Mouse (Mus musculus): Measurements from ENCODE around the gene Zfp217.
A peak's percentile ranks its signal among the peaks of the same experiment; 100 is the strongest.

The Zfp217 gene

GRCm38 (mm10) chr2:170103341-170103740 lies 44.6 kb downstream of the Zfp217 start:
- no peak for DNase-seq (ENCODE audit: low read depth, low spot score)

DNA sequence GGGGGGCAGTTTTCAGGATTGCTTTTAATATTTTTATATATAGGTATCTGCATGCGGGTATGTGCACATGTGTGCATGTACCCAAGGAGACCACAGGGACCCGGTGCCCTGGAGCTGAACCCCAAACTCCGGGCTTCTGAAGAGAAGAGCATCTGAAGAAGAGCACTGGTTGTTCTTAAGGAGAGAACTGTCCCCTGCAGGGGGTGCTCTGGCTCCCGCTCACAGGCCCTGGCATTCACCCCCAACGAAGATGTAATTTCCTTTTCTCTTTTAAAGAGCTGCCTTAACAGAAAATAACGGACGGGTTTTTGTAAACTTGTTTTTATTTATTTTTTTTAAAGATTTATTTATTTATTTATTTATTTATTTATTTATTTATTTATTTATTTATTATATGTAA lies 46.0 kb downstream of the Zfp217 start:
- DNase-seq (ENCODE audit: low read depth, low spot score), result no peak

- peak; percentile 72 for DNase-seq (ENCODE audit: low read depth, low spot score)
These were observed 46.8 kb downstream of the Zfp217 start for GRCm38 (mm10) chr2:170101132-170101531.

DNA sequence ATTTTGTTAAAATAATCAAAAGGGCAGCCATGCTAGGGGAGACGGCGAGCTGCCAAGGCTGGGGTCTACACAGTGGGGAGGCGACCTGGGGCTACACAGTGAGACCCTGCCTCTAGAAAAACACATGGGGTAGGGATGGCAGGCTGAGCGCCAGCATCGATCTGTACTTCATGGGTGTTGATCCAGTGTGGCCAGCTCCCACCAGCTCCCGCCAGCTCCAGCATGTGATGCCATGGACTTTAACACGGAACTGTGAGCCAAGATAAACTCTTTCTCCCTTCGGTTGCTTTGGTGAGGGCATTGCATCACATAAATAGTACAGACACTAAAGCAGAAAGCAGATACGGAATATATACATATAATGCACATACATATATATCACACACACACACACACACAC lies 53.0 kb downstream of the Zfp217 start:
- DNase-seq (ENCODE audit: low read depth, low spot score), result no peak

DNA sequence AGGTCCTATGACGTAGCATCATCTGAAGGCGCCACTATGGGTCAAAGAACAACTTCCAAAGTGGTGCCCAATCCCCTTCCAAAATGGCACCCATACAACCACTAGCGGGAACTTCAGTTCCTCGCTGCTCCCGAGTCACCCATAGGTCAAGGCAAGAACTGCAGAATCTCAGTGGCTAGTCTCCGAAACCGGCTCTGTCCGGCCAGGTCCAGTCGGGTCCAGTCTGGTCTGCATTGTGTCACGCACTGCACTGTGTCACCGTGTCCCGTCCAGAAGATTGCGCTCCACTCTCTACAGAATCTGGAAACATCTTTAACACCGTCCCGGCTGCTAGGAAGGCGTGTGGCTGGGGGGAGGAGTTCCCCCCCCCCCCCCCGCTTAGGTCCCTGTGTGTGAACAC lies 53.7 kb downstream of the Zfp217 start:
- no peak for DNase-seq (ENCODE audit: low read depth, low spot score)

- no peak for DNase-seq (ENCODE audit: low read depth, low spot score)
These were observed 56.1 kb downstream of the Zfp217 start for GRCm38 (mm10) chr2:170091563-170092443.

- DNase-seq (ENCODE audit: low read depth, low spot score), result no peak
These were observed 69.4 kb downstream of the Zfp217 start for GRCm38 (mm10) chr2:170078442-170079017.

DNA sequence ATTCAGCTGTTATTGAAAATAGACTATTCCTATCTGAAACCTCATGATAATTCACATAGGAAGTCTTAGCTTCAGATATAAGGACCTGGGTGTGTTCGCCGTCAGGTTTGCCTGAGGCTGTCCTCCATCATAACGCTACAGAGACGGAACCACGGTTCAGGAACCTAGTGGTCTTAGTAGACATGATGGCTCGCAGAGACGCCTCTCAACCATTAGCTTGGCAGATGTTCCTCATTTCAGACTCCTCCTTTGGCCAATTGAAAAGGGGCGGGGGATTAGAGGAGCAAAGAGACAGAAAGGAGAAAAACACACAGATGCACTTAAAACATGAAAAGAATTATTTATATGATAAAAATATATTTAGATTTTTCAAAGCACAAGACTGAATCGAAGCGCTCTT lies 69.9 kb downstream of the Zfp217 start:
- DNase-seq (ENCODE audit: low read depth, low spot score), result no peak

DNA sequence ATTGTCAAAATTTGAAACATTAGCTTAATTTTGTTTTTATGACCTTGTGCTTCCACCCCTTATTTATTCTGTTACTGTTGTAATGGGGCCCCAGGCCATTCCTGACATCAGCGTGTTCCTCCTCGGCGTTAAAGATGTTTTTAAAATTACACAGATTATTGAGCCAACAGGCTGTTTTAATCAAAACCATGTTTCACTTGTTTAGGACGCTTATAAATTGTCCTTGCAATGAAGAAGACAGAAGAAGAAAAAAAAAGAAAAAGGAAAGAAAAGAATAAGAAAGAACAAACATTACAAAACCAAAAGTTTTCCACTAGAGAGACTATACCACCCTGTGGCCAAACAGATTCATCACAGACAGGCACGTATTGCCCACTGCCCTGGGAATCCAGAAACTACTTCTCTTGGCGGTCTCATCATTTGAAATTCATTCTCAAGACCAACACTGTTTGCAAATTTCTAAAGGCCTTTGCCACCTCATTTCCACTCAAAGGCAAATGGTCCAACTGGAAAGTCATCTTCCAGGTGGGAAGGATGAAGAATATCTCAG lies 70.9 kb downstream of the Zfp217 start:
- DNase-seq (ENCODE audit: low read depth, low spot score), result peak; percentile 46

DNA sequence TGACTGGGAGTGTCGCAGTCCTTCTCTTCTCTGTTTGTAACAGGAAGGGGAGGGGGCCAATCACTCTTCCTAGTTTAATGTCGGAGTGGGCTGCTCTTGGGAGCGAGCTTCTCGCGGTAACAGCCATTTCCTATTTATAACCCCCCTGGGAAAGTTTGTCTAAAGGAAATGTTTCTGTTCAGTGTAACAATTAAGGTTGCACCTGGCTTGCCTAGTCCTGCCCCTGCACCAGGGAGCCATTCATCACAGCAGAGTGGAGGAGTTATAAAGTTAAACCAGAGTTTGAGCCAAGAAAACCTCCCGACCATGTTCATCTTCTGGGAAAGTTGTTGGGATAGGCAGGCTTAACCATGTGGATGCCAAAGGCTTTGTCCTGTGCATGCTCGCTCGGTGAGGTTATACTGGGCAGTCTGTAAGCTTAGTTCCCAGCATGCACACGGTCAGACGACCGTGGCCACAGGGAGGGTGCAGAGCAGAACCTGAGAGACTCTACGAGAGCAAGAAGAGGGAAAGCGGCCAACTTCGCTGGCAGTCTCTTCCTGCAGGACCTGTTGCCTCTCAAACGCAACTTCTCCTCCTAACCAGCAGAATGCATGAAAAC lies 77.2 kb downstream of the Zfp217 start:
- DNase-seq (ENCODE audit: low read depth, low spot score), result peak; percentile 59

DNA sequence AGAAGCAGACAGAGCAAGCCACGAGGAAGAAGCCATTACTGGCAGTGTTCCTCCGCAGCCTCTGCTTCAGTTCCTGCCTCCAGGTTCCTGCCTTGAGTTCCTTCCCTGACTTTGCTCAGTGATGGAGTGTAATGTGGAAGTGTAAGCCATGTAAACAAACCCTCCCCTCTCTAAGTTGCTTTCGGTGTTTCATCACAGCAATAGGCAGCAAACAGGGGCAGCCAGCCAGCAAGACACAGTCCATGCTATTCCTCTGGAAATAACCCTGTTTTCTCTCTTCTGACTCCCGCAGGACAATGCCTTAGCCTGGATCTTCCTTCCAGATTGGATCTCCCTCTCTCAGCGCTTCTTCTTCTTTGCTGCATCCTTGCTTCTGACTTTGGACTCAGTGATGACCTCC lies 77.9 kb downstream of the Zfp217 start:
- DNase-seq (ENCODE audit: low read depth, low spot score), result peak; percentile 43

DNA sequence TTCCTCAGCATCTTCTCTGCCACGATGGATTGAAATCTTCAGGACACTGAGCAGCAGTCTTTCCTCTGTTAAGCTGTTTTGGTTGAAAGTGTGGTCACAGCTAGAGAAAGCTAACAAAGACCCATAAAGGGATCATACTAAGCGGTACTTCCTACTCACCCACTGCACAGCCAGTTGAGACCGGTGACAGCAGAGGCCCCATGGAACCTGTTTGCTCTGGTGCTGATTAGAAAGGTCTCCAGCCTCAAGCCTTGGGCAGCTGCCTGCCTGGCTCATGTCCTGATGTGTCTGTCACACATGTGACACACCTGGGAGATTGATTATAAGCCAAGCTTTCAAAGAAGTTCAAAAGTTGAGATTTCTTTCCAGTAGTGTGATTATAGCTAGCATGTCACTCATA lies 85.5 kb downstream of the Zfp217 start:
- no peak for DNase-seq (ENCODE audit: low read depth, low spot score)

DNA sequence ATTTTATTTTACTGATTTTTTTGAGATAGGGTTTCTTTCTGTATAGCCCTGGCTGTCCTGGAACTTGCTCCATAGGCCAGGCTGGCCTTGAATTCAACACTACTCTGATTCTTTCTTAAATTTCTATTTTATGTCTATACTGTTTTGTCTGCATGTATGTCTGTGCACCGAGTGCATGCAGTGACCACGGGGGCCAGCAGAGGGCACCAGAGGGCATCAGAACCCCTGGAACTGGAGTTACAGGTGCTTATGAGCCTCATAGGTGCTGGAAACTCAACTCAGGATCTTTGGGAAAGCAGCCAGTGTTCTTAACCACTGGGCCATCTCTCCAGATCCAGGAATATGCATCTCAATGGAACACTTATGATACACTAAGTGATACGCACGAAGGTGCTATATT lies 87.8 kb downstream of the Zfp217 start:
- DNase-seq (ENCODE audit: low read depth, low spot score), result no peak

DNA sequence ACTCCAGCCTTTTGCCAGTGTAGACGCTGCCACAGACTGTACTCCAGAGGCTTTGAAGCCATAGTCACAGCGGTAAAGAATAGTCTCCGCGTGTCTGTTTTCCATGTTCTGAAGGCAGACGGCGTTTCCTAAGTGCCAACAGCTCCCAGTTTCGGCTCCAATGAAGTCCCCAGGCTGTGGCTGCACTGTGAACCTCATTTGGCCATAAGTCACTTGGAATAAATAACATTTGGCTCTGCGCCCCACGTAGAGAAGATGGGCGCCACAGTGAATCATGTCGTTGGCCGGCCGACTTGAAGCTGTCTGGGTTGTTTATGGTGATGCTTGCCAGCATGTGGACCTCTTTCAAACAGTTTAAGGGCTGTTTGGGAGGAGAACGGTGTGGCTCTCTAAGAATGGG lies 89.1 kb downstream of the Zfp217 start:
- DNase-seq (ENCODE audit: low read depth, low spot score), result peak; percentile 66
